Mouse (Mus musculus): ENCODE measurements at regions not wholly inside any gene's neighbourhood (a gene's known extent, or its start where the extent isn't known, plus 50 kb on each side); places are given as distances from the start of the nearest gene placed in this dataset.
"Not testable (repeated sequence)": the region's sequence is repeated elsewhere in the genome, so short reads cannot be mapped to it uniquely, and the experiment has no call there.

- no peak for DNase-seq (ENCODE audit: low read depth, low spot score)
Measured at GRCm38 (mm10) chr7:111843715-111844114, 63.9 kb upstream of the Galnt18 start.

GRCm38 (mm10) chr7:111840826-111841225, 61.0 kb upstream of the Galnt18 start:
- no peak for DNase-seq (ENCODE audit: low read depth, low spot score)

DNA sequence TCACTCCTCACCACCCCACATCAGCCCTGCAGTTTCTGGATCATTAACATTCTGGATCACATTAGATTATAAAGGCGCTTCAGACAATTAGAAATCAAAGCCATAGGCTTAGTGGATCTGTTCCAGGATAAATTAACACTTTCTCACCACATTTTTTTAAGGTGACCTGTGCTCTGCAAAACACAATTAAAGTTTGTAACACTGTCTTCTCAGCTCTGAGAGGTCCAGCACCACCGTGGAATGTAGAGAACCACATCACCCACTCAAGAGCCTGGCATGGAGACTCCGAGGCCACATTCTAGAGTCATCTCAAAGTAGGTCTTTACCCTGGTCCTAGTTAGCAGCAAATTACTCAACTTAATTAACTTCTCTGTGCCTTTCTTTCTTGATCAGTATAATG, 58.4 kb upstream of the Galnt18 start:
- DNase-seq (ENCODE audit: low read depth, low spot score): no peak

- not testable (repeated sequence) for DNase-seq (ENCODE audit: low read depth, low spot score)
Measured at GRCm38 (mm10) chr7:111834356-111834755, 54.6 kb upstream of the Galnt18 start.

DNA sequence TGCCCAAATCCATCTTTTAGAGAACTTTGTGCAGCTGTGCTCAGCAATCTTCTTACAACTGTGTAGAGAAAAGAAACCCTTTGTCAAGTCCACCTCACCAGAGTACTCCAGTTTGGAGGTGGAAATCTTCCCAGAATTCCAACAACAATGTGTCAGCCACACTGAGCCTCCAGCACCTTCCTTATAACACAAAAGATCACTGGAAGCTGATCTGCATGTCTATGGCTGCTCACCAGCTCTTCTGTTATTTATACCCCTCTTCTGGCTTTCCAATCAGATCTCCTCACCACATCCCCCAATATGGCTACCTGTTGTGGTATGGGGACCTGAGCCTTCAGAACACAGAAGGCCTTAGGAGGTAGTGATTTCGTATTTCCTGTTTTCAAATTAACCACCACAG, 50.2 kb upstream of the Galnt18 start:
- no peak for DNase-seq (ENCODE audit: low read depth, low spot score)

All from 3T3-L1 (cell line).